Mouse (Mus musculus) lung, adult 2 months (tissue): ENCODE results near the gene Mboat7. TPM values are rescaled to one million over a fixed set of nuclear protein-coding genes. Genes with fewer than 3 reads are reported as not detected.

Source experiments
- DNase-seq: peaks from one replicate; pipeline ENCODE4 v3.0.0; 2022
- H3K4me1 ChIP-seq: fragments of 200-500 bp; 2 replicates; pipeline ENCODE4 v1.6.1; 2011; ENCODE audit warnings: low read length; ENCODE audit not compliant: control insufficient read depth, insufficient read depth
- H3K4me3 ChIP-seq: fragments of 200-500 bp; replicated peaks from 2 replicates; pipeline ENCODE3; 2011; ENCODE audit warnings: low read depth, mild to moderate bottlenecking, control low read depth, low read length; ENCODE audit errors: extremely low read depth
- CTCF ChIP-seq: fragments of 200-500 bp; IDR thresholded peaks from 2 replicates; pipeline ENCODE4 v1.5.1; 2011; ENCODE audit warnings: mild to moderate bottlenecking, low read length, control low read depth; ENCODE audit not compliant: insufficient read depth
- POLR2A ChIP-seq: fragments of 200-500 bp; IDR thresholded peaks from 2 replicates; pipeline ENCODE4 v1.6.1; 2011; ENCODE audit warnings: low read depth, mild to moderate bottlenecking, control low read depth, low read length, borderline replicate concordance; ENCODE audit errors: extremely low read depth
- WGBS: fragments of 180-500 bp; shearing (Covaris S2); methylation state at CpG from one replicate; pipeline ENCODE4 v1.1.7; 2018; 5-methylcytosine and 5-hydroxymethylcytosine counted together
- polyA plus RNA-seq: library from polyadenylated mRNA; depleted of rRNA; stranded (reverse); fragments of >200 nt; gene quantifications from 2 replicates; pipeline ENCODE4 v1.2.3, GENCODE M21; 2012

The Mboat7 gene
- polyA plus RNA-seq, 1 experiment = 60.1 TPM

DNA sequence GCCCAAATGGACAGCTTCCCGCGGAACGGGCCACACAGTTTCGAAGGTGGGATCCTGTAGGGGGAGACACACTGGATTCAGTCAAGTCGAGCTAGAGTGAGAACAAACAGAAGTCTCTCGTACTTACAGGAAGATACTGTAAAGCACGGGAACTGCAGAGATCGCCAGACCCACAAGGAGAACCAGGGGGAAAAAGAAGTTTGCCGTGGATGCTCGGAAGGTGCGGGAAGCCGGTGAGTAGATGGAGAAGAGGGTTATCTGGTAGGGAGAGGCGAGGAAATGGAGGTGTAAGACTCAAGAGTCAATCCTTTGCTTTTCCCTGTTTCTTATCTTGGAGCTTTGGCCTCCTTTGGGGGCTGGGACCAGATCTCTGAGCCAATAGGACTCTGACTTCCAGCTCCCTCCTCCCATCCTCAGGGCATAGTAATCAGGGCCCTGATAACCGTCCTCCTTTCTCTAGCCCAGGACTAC, 26.4 kb downstream of the Mboat7 start:
- Histone ChIP-seq H3K4me1 (peaks cover 8% of the 10 kb centered on the region), H3K4me3 (no peak overlapping the region)
- 29% methylated on average over 14 of the region's 14 CpGs for WGBS
- DNase-seq = peak; percentile 17
- TF ChIP-seq CTCF (no peak), POLR2A (no peak)

DNA sequence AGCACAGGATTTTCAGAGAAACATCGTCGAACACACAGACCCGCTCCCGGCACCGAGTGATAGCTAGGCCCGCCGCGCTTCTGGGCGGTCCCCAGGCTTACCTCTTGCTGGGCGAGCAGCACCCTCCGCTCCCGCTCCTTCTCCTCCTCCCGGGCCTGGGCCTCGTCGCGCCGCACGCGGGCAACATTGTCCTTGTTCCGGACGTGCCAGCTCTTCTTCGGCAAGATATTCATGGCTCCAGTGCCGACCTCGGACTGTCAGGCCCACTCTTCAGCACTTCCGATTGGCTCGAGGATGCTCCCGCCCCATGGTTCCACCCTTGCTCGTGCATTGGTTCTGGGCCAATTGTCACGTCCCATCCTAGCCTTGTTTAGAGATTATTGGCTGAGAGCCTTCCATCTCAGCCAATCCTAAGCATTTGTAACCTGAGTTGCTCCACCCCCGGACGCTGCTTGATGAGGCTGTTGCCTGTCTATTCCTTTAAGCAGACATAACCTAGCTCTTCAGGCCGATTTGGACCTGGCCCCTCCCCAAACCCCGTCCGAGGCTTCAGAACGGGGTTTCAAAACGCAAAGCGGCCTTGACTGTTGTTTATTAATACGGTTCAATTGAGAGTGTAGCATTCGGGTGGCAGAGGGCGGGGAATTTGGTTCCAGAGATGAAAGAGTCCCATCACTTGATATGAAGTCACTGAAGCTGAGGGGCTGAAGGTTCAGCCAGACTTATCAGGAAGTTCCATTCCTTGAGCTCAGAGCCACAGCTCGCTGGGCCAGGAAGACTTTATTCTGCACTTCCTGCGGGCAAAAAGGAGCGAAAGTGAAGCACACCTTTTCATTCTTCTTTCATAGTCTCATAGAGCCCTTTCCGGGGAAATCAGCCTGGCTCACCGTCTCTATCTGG, 27.9 kb downstream of the Mboat7 start, which contains the start of gene Leng1:
Leng1 (minus strand) TSS at position 626 of the 900 bp plus-strand sequence.
- DNase-seq = peak; percentile 95
- TF ChIP-seq POLR2A = peak; percentile 97; the same call in 1 of the 2 replicates
- TF ChIP-seq CTCF = no peak
- WGBS = 2% methylated on average over 45 of the region's 45 CpGs
- Histone ChIP-seq H3K4me3 (peak within 1 kb of the TSS; percentile 89), H3K4me1 (peaks cover 8% of the 10 kb centered on the region)

DNA sequence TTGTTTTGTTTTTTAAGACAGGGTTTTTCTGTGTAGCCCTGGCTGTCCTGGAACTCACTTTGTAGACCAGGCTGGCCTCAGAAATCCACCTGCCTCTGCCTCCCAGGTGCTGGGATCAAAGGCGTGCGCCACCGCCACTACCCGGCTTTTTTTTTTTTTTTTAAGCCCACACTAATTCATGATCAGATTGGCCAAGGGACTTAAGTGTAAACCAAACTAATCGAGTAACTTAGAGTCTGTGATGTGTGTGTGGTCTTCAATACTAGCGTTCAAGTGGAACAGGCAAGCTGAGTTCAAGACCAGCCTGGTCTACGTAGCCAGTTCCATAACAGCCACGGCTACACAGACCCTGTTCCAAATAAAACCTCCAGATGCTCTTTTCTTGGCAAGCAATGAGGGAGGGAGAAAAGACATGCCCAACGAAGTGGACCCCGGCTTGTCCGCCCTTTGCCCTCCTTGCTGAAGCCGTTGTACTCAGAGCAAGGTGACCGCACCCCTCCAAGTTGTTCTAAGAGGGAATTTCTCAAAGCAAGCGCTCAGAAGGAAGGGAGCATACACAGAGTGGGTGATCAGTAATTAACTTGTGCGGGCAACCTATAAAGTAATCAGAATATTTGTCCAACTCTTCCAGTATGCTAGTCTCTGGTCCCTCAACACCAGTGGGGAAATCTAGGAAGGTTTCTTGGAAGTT, 28.7 kb downstream of the Mboat7 start:
- no peak for DNase-seq
- TF ChIP-seq POLR2A (no peak), CTCF (no peak)
- H3K4me1 ChIP-seq = peaks cover 8% of the 10 kb centered on the region
- H3K4me3 ChIP-seq = peak overlapping the region; percentile 89
- 20% methylated on average over 15 of the region's 15 CpGs for WGBS

DNA sequence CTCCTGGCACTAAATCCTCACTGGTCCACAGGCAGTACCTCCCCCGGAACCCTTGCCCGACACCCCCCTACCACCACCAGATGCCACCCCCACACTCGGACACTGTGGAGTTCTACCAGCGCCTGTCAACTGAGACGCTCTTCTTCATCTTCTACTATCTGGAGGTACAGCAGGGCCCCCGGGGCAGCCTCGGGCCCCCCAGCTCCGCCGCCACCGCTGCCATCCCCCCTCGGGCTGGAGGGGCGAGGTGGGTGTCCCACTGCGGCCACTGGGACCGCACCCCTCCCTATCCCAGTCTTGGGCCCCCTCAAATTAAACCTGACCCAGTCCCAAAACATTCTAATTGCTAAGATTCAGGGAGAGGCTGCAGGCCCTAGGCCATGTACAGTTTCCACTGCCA, 34.7 kb downstream of the Mboat7 start:
- DNase-seq = no peak
- H3K4me1 ChIP-seq = no peaks in the 10 kb centered on the region
- no peak for TF ChIP-seq CTCF
- TF ChIP-seq POLR2A = no peak
- 88% methylated on average over 14 of the region's 14 CpGs for WGBS
- H3K4me3 ChIP-seq = no peak overlapping the region

DNA sequence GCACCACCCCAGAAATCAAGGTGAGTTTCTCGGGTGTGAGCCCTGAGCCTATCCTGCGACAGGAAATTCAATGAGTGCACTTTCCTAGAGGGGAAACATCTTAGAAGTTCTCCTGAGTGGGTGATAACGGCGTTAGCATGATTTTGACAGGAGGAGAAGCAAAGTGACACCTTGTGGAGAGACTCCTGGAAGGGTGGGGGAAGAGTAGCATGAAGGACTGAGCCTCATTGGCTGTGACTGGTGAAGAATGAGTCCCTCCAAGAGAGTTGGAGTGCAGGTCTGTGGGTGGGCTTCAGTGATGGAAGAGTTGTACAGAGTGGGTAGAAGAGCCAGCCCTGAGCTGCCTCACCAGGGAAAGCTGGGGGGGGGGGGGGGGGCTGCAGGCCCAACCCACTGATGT, 36.4 kb downstream of the Mboat7 start:
- Histone ChIP-seq H3K4me1 (no peaks in the 10 kb centered on the region), H3K4me3 (no peak overlapping the region)
- no peak for DNase-seq
- 73% methylated on average over 4 of the region's 4 CpGs for WGBS
- TF ChIP-seq POLR2A (no peak), CTCF (no peak)

DNA sequence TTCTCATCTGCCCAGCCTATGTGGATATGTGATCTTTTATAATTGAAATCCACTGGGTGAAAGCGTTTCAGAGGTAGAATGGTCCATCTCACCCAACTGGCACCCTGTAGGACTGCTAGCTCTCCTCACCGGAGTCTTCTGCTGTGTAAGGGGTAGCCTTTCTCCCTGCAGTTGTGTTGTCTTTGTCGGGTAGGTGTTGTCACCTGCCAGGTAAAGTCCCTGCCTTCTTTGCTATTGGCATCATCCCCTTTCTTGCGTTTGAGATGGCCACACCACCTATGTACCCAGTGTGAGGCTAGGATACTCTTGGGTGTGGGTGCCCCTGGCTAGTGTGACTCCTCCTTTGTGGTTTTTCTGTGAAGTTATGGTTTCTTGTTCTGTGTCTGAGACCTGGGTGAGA, 46.7 kb downstream of the Mboat7 start:
- 50% methylated on average over 4 of the region's 4 CpGs for WGBS
- DNase-seq = no peak
- TF ChIP-seq POLR2A (no peak), CTCF (no peak)
- Histone ChIP-seq H3K4me3 (no peak overlapping the region), H3K4me1 (peaks cover 15% of the 10 kb centered on the region; the same call in 1 of the 2 replicates)

DNA sequence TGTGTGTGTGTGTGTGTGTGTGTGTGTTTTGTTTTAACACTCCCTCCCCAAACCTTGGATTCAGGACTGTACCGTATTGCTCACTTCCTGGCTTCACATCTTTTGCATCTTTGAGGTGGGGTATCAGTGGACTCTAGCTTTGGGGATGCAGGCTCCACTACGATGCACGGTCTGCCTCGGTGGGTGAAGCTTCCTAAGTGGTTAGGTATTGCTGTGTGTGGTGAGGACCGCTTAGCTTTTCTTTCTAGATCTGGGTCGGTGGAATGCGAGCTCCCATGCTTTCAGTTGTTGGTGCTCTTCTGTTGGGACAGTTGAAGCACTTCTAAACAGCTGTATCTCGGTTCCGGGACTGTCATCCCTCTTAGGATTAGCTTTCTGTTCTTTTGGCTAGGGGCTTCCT, 47.1 kb downstream of the Mboat7 start:
- peak overlapping the region; percentile 82 for H3K4me3 ChIP-seq
- TF ChIP-seq CTCF (no peak), POLR2A (no peak)
- no peak for DNase-seq
- 3% methylated on average over 9 of the region's 9 CpGs for WGBS
- peaks cover 15% of the 10 kb centered on the region; the same call in 1 of the 2 replicates for H3K4me1 ChIP-seq

DNA sequence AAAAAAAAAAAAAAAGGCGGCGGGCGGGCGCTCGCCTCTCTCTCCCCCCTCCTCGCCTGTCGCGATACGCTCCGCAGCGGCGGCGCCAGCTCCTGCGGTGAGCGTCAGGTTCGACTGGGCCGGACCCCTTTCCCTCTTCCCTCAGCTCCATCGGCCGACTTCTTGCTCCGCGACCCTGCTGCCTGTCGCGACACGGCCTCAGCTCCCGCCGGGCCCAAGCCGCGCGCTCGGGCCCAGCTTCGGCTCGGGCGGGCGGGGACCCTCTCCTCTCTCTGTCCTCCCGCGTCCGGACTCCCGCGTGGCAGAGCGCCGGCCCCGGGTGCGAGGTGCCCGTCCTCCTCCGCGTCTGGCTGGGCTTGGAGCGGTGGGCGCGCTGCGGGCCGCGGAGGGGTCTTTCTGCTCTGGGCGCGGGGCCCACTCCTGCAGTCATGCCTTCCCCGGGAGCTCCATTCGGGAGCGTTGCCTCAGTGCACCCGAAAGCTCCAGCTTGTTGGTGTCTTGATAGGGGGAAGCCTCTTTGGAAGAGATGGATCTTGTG, 47.8 kb downstream of the Mboat7 start:
- under 1% methylated on average over 52 of the region's 58 CpGs for WGBS
- peak; percentile 39 for DNase-seq
- Histone ChIP-seq H3K4me1 (peaks cover 15% of the 10 kb centered on the region; the same call in 1 of the 2 replicates), H3K4me3 (peak overlapping the region; percentile 82)
- TF ChIP-seq POLR2A (no peak), CTCF (no peak)
